Mouse (Mus musculus): ENCODE data around the gene Thra.

GRCm38 (mm10) chr11:98736176-98736575 lies 4.3 kb upstream of the Thra start:
- TF ChIP-seq CTCF (IDR thresholded peaks at IDR 0.05; ENCODE audit: low read depth, low read length) (no peak), GATA1 (IDR thresholded peaks at IDR 0.05; ENCODE audit: borderline replicate concordance, low read length) (no peak)

Measured in G1E (cell line).